Mouse (Mus musculus): ENCODE data around the gene Asf1a. TPM values are rescaled to one million over a fixed set of nuclear protein-coding genes. Genes with fewer than 3 reads are reported as not detected.

The Asf1a gene
- 10 to 100 TPM; 23.4 TPM for total RNA-seq (2021)

GRCm38 (mm10) chr10:53596677-53597120 is at the start of gene Asf1a:
TSS of gene Asf1a (plus strand) at chr10:53596757.
- peak; percentile 96 to 98 for DNase-seq (ENCODE audit: extremely low spot score in 1 of 2, low spot score in 2 of 2)
- intact Hi-C loops (cut with DNase I) = loop anchor here (10.0 kb wide), 1 partner anchor 252 kb away; no protein-coding TSS in a partner anchor

DNA sequence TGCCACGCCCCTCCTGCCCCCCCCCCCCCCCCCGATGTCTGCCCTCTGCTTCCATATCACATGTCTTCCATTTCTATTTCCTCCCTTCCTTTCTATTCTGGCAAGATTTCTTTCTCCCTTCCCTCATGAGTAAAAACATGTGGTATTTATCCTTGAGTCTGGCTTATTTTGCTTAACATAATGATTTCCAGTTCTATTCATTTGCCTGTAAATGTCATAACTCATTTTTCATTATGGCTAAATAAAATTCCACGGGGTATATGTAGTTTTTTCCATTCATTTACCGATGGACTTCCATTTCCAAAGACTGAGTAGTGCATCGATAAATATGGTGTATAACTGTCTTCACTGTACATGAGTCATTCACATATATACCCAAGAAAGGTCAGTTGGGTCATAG is 34.6 kb upstream of the Asf1a start:
- no peak for DNase-seq (ENCODE audit: extremely low spot score in 1 of 2, low spot score in 2 of 2)
- intact Hi-C loops (cut with DNase I) = no loop called here

DNA sequence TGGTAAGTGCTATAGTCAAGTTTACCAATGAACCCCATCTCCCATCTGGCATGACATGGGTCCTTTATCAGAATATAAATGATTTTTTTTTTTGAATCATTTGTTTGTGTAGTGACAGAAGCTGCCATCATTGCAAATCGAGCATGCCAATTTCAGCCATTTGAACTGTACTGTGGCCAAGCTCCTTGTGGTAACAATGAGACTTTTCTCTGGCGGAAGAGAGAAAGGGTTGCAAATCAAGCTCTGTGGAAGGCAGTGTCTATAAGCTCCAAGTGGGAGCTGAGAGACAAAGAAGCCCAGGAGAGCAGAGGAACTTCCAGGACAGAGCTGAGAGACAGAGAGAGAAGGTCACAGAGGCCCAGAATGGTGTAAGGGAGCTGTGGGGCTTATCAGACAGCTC is 31.0 kb upstream of the Asf1a start:
- intact Hi-C loops (cut with DNase I) = no loop called here

GRCm38 (mm10) chr10:53568531-53568930 is 28.0 kb upstream of the Asf1a start:
- intact Hi-C loops (cut with DNase I) = no loop called here
- no peak for DNase-seq (ENCODE audit: extremely low spot score in 1 of 2, low spot score in 2 of 2)

More for the DNA sequence above, 31.0 kb upstream of the Asf1a start:
- no peak for DNase-seq (ENCODE audit: extremely low spot score in 1 of 2, low spot score in 2 of 2)

DNA sequence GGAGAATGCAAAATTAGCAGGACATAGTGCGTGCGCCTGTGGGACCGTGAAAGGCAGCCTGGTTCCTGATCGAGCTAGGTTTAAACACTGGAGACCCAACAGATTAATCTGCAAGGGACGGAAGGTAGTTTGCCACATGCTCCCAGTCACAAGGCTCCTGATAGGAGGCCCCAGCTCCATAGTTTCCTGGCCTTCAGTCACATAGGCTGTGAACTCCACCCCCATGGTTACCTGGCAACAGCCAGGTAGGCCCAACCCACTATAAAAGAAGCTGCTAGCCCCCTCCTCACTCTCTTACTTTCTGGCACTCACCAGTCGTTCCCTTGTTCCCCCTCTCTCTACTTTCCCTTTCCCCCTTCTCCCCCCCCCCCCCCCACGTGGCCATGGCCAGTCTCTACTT is 16.4 kb upstream of the Asf1a start:
- no peak for DNase-seq (ENCODE audit: extremely low spot score in 1 of 2, low spot score in 2 of 2)
- intact Hi-C loops (cut with DNase I) = no loop called here

DNA sequence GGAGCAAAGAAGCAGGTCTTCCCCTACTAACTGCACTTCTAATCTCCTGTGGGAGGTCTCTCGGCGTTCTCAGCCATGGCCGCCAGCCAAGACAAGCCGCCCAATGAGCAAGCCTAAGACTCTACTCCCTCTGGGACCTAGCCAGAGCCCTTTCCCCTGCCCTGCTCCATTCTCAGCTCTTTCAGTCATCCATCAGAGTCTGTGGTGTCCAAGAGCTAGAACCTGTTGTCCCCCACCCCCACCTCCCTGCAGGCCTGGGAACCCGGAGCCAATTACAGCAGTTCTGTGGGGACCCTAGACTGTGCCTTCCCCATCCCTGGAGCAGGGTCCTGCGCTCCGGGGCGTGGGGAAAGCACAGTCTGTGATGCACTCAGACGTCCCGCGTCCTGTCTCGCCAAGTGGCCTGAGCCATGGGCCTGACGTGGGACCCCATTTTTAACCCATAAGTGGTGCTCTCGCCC is 15.9 kb upstream of the Asf1a start:
- intact Hi-C loops (cut with DNase I) = no loop called here
- DNase-seq (ENCODE audit: extremely low spot score in 1 of 2, low spot score in 2 of 2) = peak; percentile 60 to 83

- intact Hi-C loops (cut with DNase I) = no loop called here
- DNase-seq (ENCODE audit: extremely low spot score in 1 of 2, low spot score in 2 of 2) = peak in 1 of 2 experiments; percentile 30
Observed at GRCm38 (mm10) chr10:53581087-53581486, 15.5 kb upstream of the Asf1a start.

DNA sequence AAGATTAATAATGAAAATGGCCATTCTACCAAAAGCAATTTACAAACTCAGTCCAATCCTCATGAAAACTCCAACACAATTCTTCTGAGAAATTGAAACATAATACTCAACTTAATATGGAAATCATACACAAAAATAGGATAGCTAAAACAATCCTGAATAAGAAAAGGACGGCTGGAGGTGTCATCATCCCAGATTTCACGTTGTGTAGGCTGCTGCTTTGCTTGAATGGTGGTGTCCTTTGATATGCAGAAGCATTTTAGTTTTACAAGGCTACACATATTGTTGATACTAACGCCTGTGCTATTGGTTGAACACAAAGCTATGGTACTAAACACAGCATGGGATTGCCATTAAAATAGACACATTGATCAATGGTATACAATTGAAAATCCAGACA is 10.8 kb upstream of the Asf1a start:
- intact Hi-C loops (cut with DNase I) = no loop called here
- DNase-seq (ENCODE audit: extremely low spot score in 1 of 2, low spot score in 2 of 2) = no peak

DNA sequence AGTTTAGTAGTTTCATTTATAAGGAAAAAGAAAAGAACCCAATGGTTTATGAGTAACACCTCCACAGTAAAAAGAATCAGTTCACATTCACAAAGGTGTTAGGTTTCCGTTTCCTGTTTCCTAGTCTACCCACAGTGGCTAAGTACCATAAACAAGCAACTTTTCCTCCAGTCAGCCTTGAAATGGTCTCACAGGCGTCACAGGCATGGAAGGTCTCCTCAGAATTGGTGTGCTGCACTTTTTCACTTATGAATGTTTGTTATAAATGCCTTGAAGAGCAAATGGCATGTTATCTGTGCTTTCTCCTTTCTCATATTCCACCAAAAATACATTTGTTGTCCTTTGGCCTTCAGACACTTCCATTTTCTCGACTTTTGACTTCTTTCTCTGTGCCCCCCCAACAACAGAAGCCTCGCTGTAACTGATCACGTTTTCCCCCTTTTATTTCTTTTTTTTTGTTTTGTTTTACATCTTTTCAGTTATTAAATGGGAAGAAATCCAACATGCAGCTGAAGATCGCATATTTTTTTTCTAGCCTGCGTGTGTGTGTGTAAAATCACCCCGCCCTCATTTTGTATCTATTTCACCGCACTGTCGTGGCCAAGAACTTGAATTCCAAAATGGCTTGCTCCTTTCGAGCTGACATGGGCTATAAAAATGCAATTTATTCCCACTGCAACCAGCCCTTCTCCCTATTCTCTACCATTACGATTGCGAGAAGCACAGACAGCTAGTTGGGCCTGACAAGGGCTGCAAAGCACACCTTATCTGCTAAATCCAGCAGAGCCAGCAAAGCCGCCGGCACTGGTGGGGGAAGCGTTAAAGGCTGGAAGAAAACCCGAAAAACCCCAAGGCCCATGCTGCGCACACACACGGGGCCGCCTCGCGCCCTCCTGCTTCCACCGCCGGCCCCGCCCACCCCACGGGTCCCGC is 547 bp upstream of the Asf1a start:
- intact Hi-C loops (cut with DNase I) = loop anchor here (10.0 kb wide), 1 partner anchor 251 kb away; no protein-coding TSS in a partner anchor

GRCm38 (mm10) chr10:53597121-53597881 is 744 bp downstream of the Asf1a start:
- peak in 1 of 2 experiments; percentile 69 for DNase-seq (ENCODE audit: extremely low spot score in 1 of 2, low spot score in 2 of 2)

More for the DNA sequence above, 547 bp upstream of the Asf1a start:
- no peak for DNase-seq (ENCODE audit: extremely low spot score in 1 of 2, low spot score in 2 of 2)

GRCm38 (mm10) chr10:53598821-53599220 is 2.3 kb downstream of the Asf1a start:
- DNase-seq (ENCODE audit: extremely low spot score in 1 of 2, low spot score in 2 of 2) = no peak
- intact Hi-C loops (cut with DNase I) = loop anchor here (10.0 kb wide), 1 partner anchor 254 kb away; no protein-coding TSS in a partner anchor

More at GRCm38 (mm10) chr10:53597121-53597881, 744 bp downstream of the Asf1a start:
- intact Hi-C loops (cut with DNase I) = loop anchor here (10.0 kb wide), 1 partner anchor 252 kb away; no protein-coding TSS in a partner anchor

- no peak for DNase-seq (ENCODE audit: extremely low spot score in 1 of 2, low spot score in 2 of 2)
- intact Hi-C loops (cut with DNase I) = no loop called here
Observed at GRCm38 (mm10) chr10:53605328-53605727, 8.8 kb downstream of the Asf1a start.

DNA sequence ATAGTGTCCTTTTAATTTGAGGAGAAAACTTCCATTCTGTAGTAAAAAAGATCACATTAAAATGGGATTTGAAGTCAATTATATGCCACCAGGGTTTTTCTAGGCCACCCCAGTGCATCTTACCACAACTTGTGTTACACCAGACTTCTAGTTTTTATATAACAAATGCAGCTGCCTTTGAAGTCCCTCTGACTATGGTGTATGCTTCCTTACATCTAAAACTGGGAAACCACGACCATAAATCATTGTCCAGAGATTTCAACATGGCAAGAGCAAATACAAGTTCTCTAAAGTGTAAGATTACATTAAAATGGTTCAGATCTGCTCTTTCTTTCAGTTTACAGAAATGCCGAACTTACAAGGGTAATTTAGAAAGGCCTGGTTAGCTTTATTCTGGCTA is 11.7 kb downstream of the Asf1a start:
- intact Hi-C loops (cut with DNase I) = no loop called here
- DNase-seq (ENCODE audit: extremely low spot score in 1 of 2, low spot score in 2 of 2) = no peak

DNA sequence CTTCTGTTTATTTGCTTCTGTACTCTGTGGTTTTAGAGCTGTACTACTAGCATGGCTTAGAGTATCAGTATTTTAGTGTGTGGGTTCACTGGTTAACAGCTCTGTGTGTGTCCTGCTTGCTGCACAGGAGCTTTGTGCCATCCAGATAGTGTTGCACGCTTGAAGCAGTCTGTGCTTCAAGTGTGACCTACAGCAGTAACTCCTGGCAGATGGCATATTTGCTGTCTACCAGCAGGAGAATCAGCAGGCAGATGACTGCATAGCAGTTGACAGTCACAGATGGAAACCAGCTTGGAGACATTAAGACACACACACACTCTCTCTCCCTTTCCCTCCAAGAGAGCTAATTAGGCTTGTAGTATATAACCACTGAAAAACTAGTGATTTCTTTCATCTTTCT is 15.6 kb downstream of the Asf1a start:
- intact Hi-C loops (cut with DNase I) = no loop called here
- DNase-seq (ENCODE audit: extremely low spot score in 1 of 2, low spot score in 2 of 2) = peak in 1 of 2 experiments; percentile 54

DNA sequence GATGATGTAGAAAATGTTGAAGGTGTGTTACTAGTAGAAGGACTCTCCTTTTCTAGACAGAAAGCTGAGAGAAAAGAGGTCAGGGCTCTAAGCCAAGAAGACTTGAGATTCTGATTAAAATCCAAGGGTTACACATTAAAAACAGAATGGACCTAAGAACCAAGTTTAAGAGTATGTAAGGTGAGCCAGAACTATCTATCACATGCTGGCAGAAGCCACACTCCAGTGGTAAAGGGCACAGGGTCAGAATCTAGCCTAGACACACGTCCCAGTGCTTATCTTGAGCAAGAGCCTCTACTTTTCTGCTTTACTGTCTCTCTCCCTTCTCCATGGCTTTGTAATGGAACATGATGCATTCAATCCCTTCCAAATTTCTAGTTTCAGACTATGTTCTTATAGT is 17.4 kb downstream of the Asf1a start:
- no peak for DNase-seq (ENCODE audit: extremely low spot score in 1 of 2, low spot score in 2 of 2)
- intact Hi-C loops (cut with DNase I) = no loop called here

- no peak for DNase-seq (ENCODE audit: extremely low spot score in 1 of 2, low spot score in 2 of 2)
- intact Hi-C loops (cut with DNase I) = no loop called here
Observed at GRCm38 (mm10) chr10:53615850-53616616, 19.5 kb downstream of the Asf1a start.

GRCm38 (mm10) chr10:53629247-53629917 is 32.8 kb downstream of the Asf1a start:
- peak; percentile 79 to 93 for DNase-seq (ENCODE audit: extremely low spot score in 1 of 2, low spot score in 2 of 2)
- intact Hi-C loops (cut with DNase I) = no loop called here

GRCm38 (mm10) chr10:53629918-53630250 is 33.3 kb downstream of the Asf1a start:
- DNase-seq (ENCODE audit: extremely low spot score in 1 of 2, low spot score in 2 of 2) = peak; percentile 96 to 98
- intact Hi-C loops (cut with DNase I) = no loop called here
